Mouse (Mus musculus): ENCODE data around the gene Sf3a3. TPM values are rescaled to one million over a fixed set of nuclear protein-coding genes. Genes with fewer than 3 reads are reported as not detected.
A peak's percentile ranks its signal among the peaks of the same experiment; 100 is the strongest.

Sf3a3 gene
- total and polyA plus RNA-seq, 3 experiments: 127 to 295 (median 144) TPM

- peak; percentile 28 for DNase-seq (ENCODE audit: low read depth, low spot score)
- TF ChIP-seq EP300 (IDR thresholded peaks at IDR 0.05; ENCODE audit: low read depth in 1 of 2, low read length in 2 of 2) (peak; percentile 50; a peak in 3 of 4 replicates), TAL1 (IDR thresholded peaks at IDR 0.05; ENCODE audit: low read length) (peak; percentile 55), ZC3H11A (IDR thresholded peaks at IDR 0.05; ENCODE audit: low read depth, low read length) (no peak), CHD1 (IDR thresholded peaks at IDR 0.05; ENCODE audit: low read depth, low read length) (no peak), POLR2A (IDR thresholded peaks at IDR 0.05; ENCODE audit: control insufficient read depth in 1 of 2, insufficient read depth in 1 of 2, low read depth in 1 of 2, low read length in 2 of 2, poor library complexity in 1 of 2) (no peak), ZNF384 (IDR thresholded peaks at IDR 0.05; ENCODE audit: low read depth, low read length) (peak; percentile 78), RCOR1 (IDR thresholded peaks at IDR 0.05; ENCODE audit: low read depth, low read length) (peak; percentile 79), GATA1 (IDR thresholded peaks at IDR 0.05; ENCODE audit: low read depth, low read length) (peak; percentile 80), ETS1 (IDR thresholded peaks at IDR 0.05; ENCODE audit: low read depth, low read length) (0 out of 2 replicates have a peak, but pooled peaks have one; percentile 15)
- H3K9ac ChIP-seq (ENCODE audit: control insufficient read depth, low read depth, low read length, poor library complexity, severe bottlenecking): no peak overlapping the region
- peaks cover 6 to 52% of the 10 kb centered on the region in 2 experiments for H3K36me3 ChIP-seq (ENCODE audit: control insufficient read depth in 1 of 2, insufficient read depth in 2 of 2, low read length in 2 of 2)
- H3K27ac ChIP-seq (ENCODE audit: control insufficient read depth, low read depth, low read length): no peak overlapping the region
- no peak overlapping the region for H3K4me3 ChIP-seq (ENCODE audit: control insufficient read depth in 1 of 2, insufficient read depth in 1 of 2, low read depth in 2 of 2, low read length in 2 of 2)
- peaks cover 25 to 58% of the 10 kb centered on the region in 2 experiments for H3K4me1 ChIP-seq (ENCODE audit: control insufficient read depth in 1 of 2, insufficient read depth in 2 of 2, low read length in 2 of 2)
- peaks cover 24% of the 10 kb centered on the region for H3K79me2 ChIP-seq (ENCODE audit: control insufficient read depth, insufficient read depth, low read length, poor library complexity)
- H3K9me3 ChIP-seq (replicated peaks; ENCODE audit: insufficient read depth, low read length): no peaks in the 10 kb centered on the region
- H3K27me3 ChIP-seq (ENCODE audit: control insufficient read depth in 1 of 2, insufficient read depth in 2 of 2, low read length in 2 of 2): no peaks in the 10 kb centered on the region
These were observed 58.9 kb downstream of the Sf3a3 start for GRCm38 (mm10) chr4:124773449-124773848.

DNA sequence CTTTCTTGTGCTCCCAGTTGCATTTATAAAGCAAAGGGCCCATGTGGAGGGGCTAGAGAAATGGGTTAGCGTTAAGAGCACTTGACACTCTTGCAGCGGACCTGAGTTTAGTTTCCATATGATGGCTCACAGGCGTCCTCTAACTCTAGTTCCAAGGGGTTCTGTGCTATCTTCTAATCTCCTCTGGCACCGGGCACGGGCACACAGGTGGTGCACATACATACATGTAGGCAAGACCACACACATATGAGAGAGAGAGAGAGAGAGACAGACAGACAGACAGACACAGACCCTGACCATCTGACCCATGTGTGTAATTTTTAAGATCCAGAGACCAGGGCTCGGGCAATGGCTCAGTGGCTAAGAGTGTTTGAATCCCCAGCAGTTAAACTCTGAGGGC is 59.4 kb downstream of the Sf3a3 start:
- peak overlapping the region; percentile 35 for H3K27ac ChIP-seq (ENCODE audit: control insufficient read depth, low read depth, low read length)
- no peak overlapping the region for H3K4me3 ChIP-seq (ENCODE audit: control insufficient read depth in 1 of 2, insufficient read depth in 1 of 2, low read depth in 2 of 2, low read length in 2 of 2)
- no peak for DNase-seq (ENCODE audit: low read depth, low spot score)

DNA sequence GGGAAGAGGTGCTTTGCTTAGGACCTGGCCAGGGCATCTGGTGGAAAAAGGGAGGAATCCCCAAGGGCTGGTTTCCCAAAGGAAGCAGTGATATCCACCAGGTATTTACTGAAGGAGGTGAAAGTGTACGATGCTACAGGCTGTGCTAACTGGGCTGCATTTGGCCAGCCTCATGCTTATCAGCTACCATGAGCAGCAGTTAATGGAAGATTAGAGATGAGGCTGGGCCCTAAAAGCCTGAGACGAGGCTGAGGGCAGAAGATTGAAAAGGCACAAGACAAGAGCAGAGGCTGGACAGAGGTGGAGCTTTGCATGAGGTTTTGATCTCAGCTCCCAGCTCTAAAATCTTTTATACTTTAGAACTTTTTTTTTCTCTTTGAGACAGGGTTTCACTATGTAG is 59.9 kb downstream of the Sf3a3 start:
- Histone ChIP-seq H3K27me3 (ENCODE audit: control insufficient read depth in 1 of 2, insufficient read depth in 2 of 2, low read length in 2 of 2) (no peaks in the 10 kb centered on the region), H3K79me2 (ENCODE audit: control insufficient read depth, insufficient read depth, low read length, poor library complexity) (peaks cover 20% of the 10 kb centered on the region), H3K36me3 (ENCODE audit: control insufficient read depth in 1 of 2, insufficient read depth in 2 of 2, low read length in 2 of 2) (peaks cover 8 to 43% of the 10 kb centered on the region in 2 experiments), H3K27ac (ENCODE audit: control insufficient read depth, low read depth, low read length) (peak overlapping the region; percentile 48), H3K9me3 (replicated peaks; ENCODE audit: insufficient read depth, low read length) (no peaks in the 10 kb centered on the region), H3K4me1 (ENCODE audit: control insufficient read depth in 1 of 2, insufficient read depth in 2 of 2, low read length in 2 of 2) (peaks cover 22 to 48% of the 10 kb centered on the region in 2 experiments), H3K4me3 (ENCODE audit: control insufficient read depth in 1 of 2, insufficient read depth in 1 of 2, low read depth in 2 of 2, low read length in 2 of 2) (no peak overlapping the region), H3K9ac (ENCODE audit: control insufficient read depth, low read depth, low read length, poor library complexity, severe bottlenecking) (no peak overlapping the region)
- DNase-seq (ENCODE audit: low read depth, low spot score): peak; percentile 80
- no peak for TF ChIP-seq CHD2 (IDR thresholded peaks at IDR 0.05; ENCODE audit: low read length)
- TF ChIP-seq GATA1 (IDR thresholded peaks at IDR 0.05; ENCODE audit: low read depth, low read length): peak; percentile 95
- no peak for TF ChIP-seq GABPA (IDR thresholded peaks at IDR 0.05; ENCODE audit: low read depth, low read length)
- peak; percentile 84 for TF ChIP-seq RCOR1 (IDR thresholded peaks at IDR 0.05; ENCODE audit: low read depth, low read length)
- no peak for TF ChIP-seq MEF2A (IDR thresholded peaks at IDR 0.05; ENCODE audit: extremely low read depth, insufficient replicate concordance, low read depth, low read length, poor library complexity, severe bottlenecking)
- peak; percentile 77 for TF ChIP-seq SIN3A (IDR thresholded peaks at IDR 0.05; ENCODE audit: low read length)
- 0 out of 2 replicates have a peak, but pooled peaks have one; percentile 29 for TF ChIP-seq MYB (IDR thresholded peaks at IDR 0.05; ENCODE audit: low read depth, low read length)
- TF ChIP-seq EP300 (IDR thresholded peaks at IDR 0.05; ENCODE audit: low read depth in 1 of 2, low read length in 2 of 2): peak; percentile 91 to 93
- 0 out of 2 replicates have a peak, but pooled peaks have one; percentile 28 for TF ChIP-seq MAZ (IDR thresholded peaks at IDR 0.05; ENCODE audit: low read depth, low read length)
- no peak for TF ChIP-seq USF2 (IDR thresholded peaks at IDR 0.05; ENCODE audit: borderline replicate concordance in 1 of 2, insufficient read depth in 1 of 2, low read depth in 1 of 2, low read length in 2 of 2)
- no peak for TF ChIP-seq ZC3H11A (IDR thresholded peaks at IDR 0.05; ENCODE audit: low read depth, low read length)
- peak; percentile 91 for TF ChIP-seq TAL1 (IDR thresholded peaks at IDR 0.05; ENCODE audit: low read length)
- no peak for TF ChIP-seq MAX (IDR thresholded peaks at IDR 0.05; ENCODE audit: low read length)
- no peak for TF ChIP-seq NELFE (IDR thresholded peaks at IDR 0.05; ENCODE audit: low read depth, low read length)
- TF ChIP-seq MYC (IDR thresholded peaks at IDR 0.05; ENCODE audit: low read depth, low read length): peak; percentile 70; the same call in 1 of the 2 replicates
- no peak for TF ChIP-seq CTCF (IDR thresholded peaks at IDR 0.05 in 2 of 3, conservative IDR thresholded peaks at IDR 0.05 in 1 of 3; ENCODE audit: control insufficient read depth in 1 of 3, insufficient read depth in 1 of 3, low read depth in 2 of 3, low read length in 3 of 3, poor library complexity in 1 of 3, severe bottlenecking in 1 of 3)
- peak; percentile 73 for TF ChIP-seq ETS1 (IDR thresholded peaks at IDR 0.05; ENCODE audit: low read depth, low read length)
- peak; percentile 79; the same call in 1 of the 2 replicates for TF ChIP-seq MXI1 (IDR thresholded peaks at IDR 0.05; ENCODE audit: low read depth, low read length)
- peak; percentile 54 for TF ChIP-seq ZNF384 (IDR thresholded peaks at IDR 0.05; ENCODE audit: low read depth, low read length)
- peak; percentile 73 for TF ChIP-seq TBP (IDR thresholded peaks at IDR 0.05; ENCODE audit: low read depth, low read length)

More for the DNA sequence above, 59.4 kb downstream of the Sf3a3 start:
- no peak overlapping the region for H3K9ac ChIP-seq (ENCODE audit: control insufficient read depth, low read depth, low read length, poor library complexity, severe bottlenecking)
- no peaks in the 10 kb centered on the region for H3K9me3 ChIP-seq (replicated peaks; ENCODE audit: insufficient read depth, low read length)
- peaks cover 21% of the 10 kb centered on the region for H3K79me2 ChIP-seq (ENCODE audit: control insufficient read depth, insufficient read depth, low read length, poor library complexity)
- no peaks in the 10 kb centered on the region for H3K27me3 ChIP-seq (ENCODE audit: control insufficient read depth in 1 of 2, insufficient read depth in 2 of 2, low read length in 2 of 2)
- H3K4me1 ChIP-seq (ENCODE audit: control insufficient read depth in 1 of 2, insufficient read depth in 2 of 2, low read length in 2 of 2): peaks cover 24 to 52% of the 10 kb centered on the region in 2 experiments
- peaks cover 6 to 47% of the 10 kb centered on the region in 2 experiments for H3K36me3 ChIP-seq (ENCODE audit: control insufficient read depth in 1 of 2, insufficient read depth in 2 of 2, low read length in 2 of 2)
- TF ChIP-seq CHD1 (IDR thresholded peaks at IDR 0.05; ENCODE audit: low read depth, low read length): no peak
- no peak for TF ChIP-seq ELF1 (IDR thresholded peaks at IDR 0.05; ENCODE audit: low read depth, low read length)
- TF ChIP-seq GABPA (IDR thresholded peaks at IDR 0.05; ENCODE audit: low read depth, low read length): no peak
- TF ChIP-seq ZMIZ1 (IDR thresholded peaks at IDR 0.05; ENCODE audit: low read depth, low read length): no peak
- no peak for TF ChIP-seq POLR2A (IDR thresholded peaks at IDR 0.05; ENCODE audit: control insufficient read depth in 1 of 2, insufficient read depth in 1 of 2, low read depth in 1 of 2, low read length in 2 of 2, poor library complexity in 1 of 2)
- no peak for TF ChIP-seq JUND (IDR thresholded peaks at IDR 0.05; ENCODE audit: low read depth, low read length)
- no peak for TF ChIP-seq USF1 (IDR thresholded peaks at IDR 0.05; ENCODE audit: low read depth, low read length)

Measured in MEL (cell line).